28 mouse cellular contexts compared by ENCODE assay signal in genomic region chr5:34578038-34578655, GRCm38 (mm10). TPM values are rescaled to one million over a fixed set of nuclear protein-coding genes. Genes with fewer than 3 reads are reported as not detected.
DNase-seq lines count a peak whose midpoint lies in the region; ATAC-seq lines count a peak whose summit lies in the region.
"Had no signal": no experiment of that assay in that cellular context is flagged by ENCODE, and none has a peak within 500 bp of the region (broad histone marks: within the 10 kb centered on the region; RNA-seq: fewer than 3 reads in every experiment).

No protein-coding gene starts in this region.

- no peak overlapping the region for H3K4me3 ChIP-seq in heart, embryonic 12.5 days
- peak overlapping the region; percentile 3; the same call in 1 of the 2 replicates for H3K4me3 ChIP-seq in liver, embryonic 12.5 days
- no peak overlapping the region for H3K4me3 ChIP-seq in intestine, embryonic 16.5 days (ENCODE audit: low read length)
- H3K4me3 ChIP-seq: hindbrain, embryonic 10.5 days; limb, embryonic 10.5 days; limb, embryonic 15.5 days; lung, embryonic 15.5 days; midbrain, embryonic 10.5 days; stomach, embryonic 15.5 days had no signal

- 96% methylated on average over 7 of the region's 7 CpGs for WGBS in heart, embryonic 12.5 days
- WGBS in liver, embryonic 12.5 days (ENCODE audit: insufficient replicate concordance): 90% methylated on average over 7 of the region's 7 CpGs
- 94% methylated on average over 7 of the region's 7 CpGs for WGBS in intestine, embryonic 16.5 days

- H3K4me1 ChIP-seq in heart, embryonic 12.5 days (replicated peaks): peaks cover 24% of the 10 kb centered on the region
- H3K4me1 ChIP-seq in liver, embryonic 12.5 days: peaks cover 80% of the 10 kb centered on the region
- H3K4me1 ChIP-seq in intestine, embryonic 16.5 days (ENCODE audit: control insufficient read depth, insufficient read depth, low read length): peaks cover 18% of the 10 kb centered on the region

- no peak overlapping the region for H3K9ac ChIP-seq in heart, embryonic 12.5 days
- peak overlapping the region; percentile 52; the same call in 1 of the 2 replicates for H3K9ac ChIP-seq in liver, embryonic 12.5 days
- no peak overlapping the region for H3K9ac ChIP-seq in intestine, embryonic 16.5 days (ENCODE audit: low read depth, low read length)
- H3K9ac ChIP-seq: limb, embryonic 15.5 days; lung, embryonic 15.5 days; stomach, embryonic 15.5 days had no signal

- no peak for ATAC-seq in heart, embryonic 12.5 days (ENCODE audit: insufficient number of reproducible peaks, low FRiP score)
- no peak for ATAC-seq in liver, embryonic 12.5 days
- no peak for ATAC-seq in activated CD4-positive, CD25-positive, alpha-beta regulatory T cell, adult 4 months
- ATAC-seq in intestine, embryonic 16.5 days: no peak
- ATAC-seq: forebrain, embryonic 14.5 days; hindbrain, embryonic 16.5 days; midbrain, embryonic 16.5 days had no signal

- no peaks in the 10 kb centered on the region for H3K27me3 ChIP-seq in heart, embryonic 12.5 days (replicated peaks)
- H3K27me3 ChIP-seq in liver, embryonic 12.5 days (replicated peaks): no peaks in the 10 kb centered on the region
- no peaks in the 10 kb centered on the region for H3K27me3 ChIP-seq in intestine, embryonic 16.5 days (replicated peaks; ENCODE audit: control insufficient read depth, insufficient read depth, low read length)
- H3K27me3 ChIP-seq: limb, embryonic 15.5 days; lung, embryonic 15.5 days; stomach, embryonic 15.5 days had no signal

- no peak overlapping the region for H3K27ac ChIP-seq in heart, embryonic 12.5 days (ENCODE audit: poor library complexity, severe bottlenecking)
- peak overlapping the region; percentile 80 for H3K27ac ChIP-seq in liver, embryonic 12.5 days
- H3K27ac ChIP-seq in intestine, embryonic 16.5 days (ENCODE audit: low read length): no peak overlapping the region
- H3K27ac ChIP-seq: hindbrain, embryonic 10.5 days; limb, embryonic 10.5 days; limb, embryonic 15.5 days; lung, embryonic 15.5 days; midbrain, embryonic 10.5 days; stomach, embryonic 15.5 days had no signal

- no peak for DNase-seq in heart, postnatal 14 days
- no peak for DNase-seq in liver
- DNase-seq in induced T-regulatory cell, adult 2 months (ENCODE audit: low read depth): peak; percentile 14
- no peak for DNase-seq in adrenal gland, postnatal 25 days
- DNase-seq: adrenal gland, postnatal 10 days; cerebellum, adult 11 months; cerebellum, adult 9-10 months; cerebellum, postnatal 36 days; gastrocnemius, postnatal 25 days; heart, postnatal 10 days; kidney, adult 11 months; kidney, postnatal 10 days; layer of hippocampus, postnatal 36 days; right cerebral cortex, postnatal 25 days had no signal

- H3K4me2 ChIP-seq in heart, embryonic 12.5 days: 0 out of 2 replicates have a peak overlapping the region, but pooled peaks have one; percentile 3
- H3K4me2 ChIP-seq in liver, embryonic 12.5 days: peak overlapping the region; percentile 31
- H3K4me2 ChIP-seq in intestine, embryonic 16.5 days (ENCODE audit: low read depth, low read length): no peak overlapping the region
- H3K4me2 ChIP-seq: heart, embryonic 11.5 days; limb, embryonic 15.5 days; lung, embryonic 15.5 days; stomach, embryonic 15.5 days had no signal

- intact Hi-C loops in heart, postnatal 14 days (cut with DNase I): loop anchor here (5.0 kb wide), 1 partner anchor 34 kb away; no protein-coding TSS in a partner anchor

- no peaks in the 10 kb centered on the region for H3K9me3 ChIP-seq in heart, embryonic 12.5 days (replicated peaks)
- no peaks in the 10 kb centered on the region for H3K9me3 ChIP-seq in liver, embryonic 12.5 days (replicated peaks)
- no peaks in the 10 kb centered on the region for H3K9me3 ChIP-seq in intestine, embryonic 16.5 days (ENCODE audit: control insufficient read depth, low read length)
- H3K9me3 ChIP-seq: hindbrain, embryonic 10.5 days; limb, embryonic 10.5 days; limb, embryonic 15.5 days; lung, embryonic 15.5 days; midbrain, embryonic 10.5 days; stomach, embryonic 15.5 days had no signal

- peaks cover 8% of the 10 kb centered on the region; the same call in 1 of the 2 replicates for H3K36me3 ChIP-seq in heart, embryonic 12.5 days
- peaks cover 33% of the 10 kb centered on the region for H3K36me3 ChIP-seq in liver, embryonic 12.5 days
- H3K36me3 ChIP-seq in intestine, embryonic 16.5 days (ENCODE audit: control insufficient read depth, insufficient read depth, low read length): no peaks in the 10 kb centered on the region
- H3K36me3 ChIP-seq: stomach, embryonic 15.5 days had no signal

RNA-seq across cellular contexts. Expression of gene Add1, which starts 4.7 kb away (rescaled TPM):
- 188 and 189 TPM in 2 replicates for polyA plus RNA-seq in heart, embryonic 12.5 days (2016; fragmentation: Nextera tagmentation; extraction: Ambion mirVana)
- 100 to 1,000 TPM; 149 to 154 TPM for total RNA-seq in heart, postnatal 14 days (2021)
- 164 and 166 TPM in 2 replicates for polyA plus RNA-seq in liver, embryonic 12.5 days (2016; fragmentation: Nextera tagmentation; extraction: Ambion mirVana)
- polyA plus RNA-seq in activated CD4-positive, CD25-positive, alpha-beta regulatory T cell, adult 4 months (2017; shearing (Covaris generic)): 100 to 1,000 TPM in 1 of 2 experiments, 10 to 100 TPM in 1; 98.4 to 118 TPM
- polyA plus RNA-seq in intestine, embryonic 16.5 days (2015; fragmentation: Nextera tagmentation; extraction: Ambion mirVana): 138 and 143 TPM in 2 replicates
- 139 and 181 TPM in 2 replicates for total RNA-seq in adrenal gland, postnatal 25 days (2021)

RNA-seq across cellular contexts. Expression of gene Sh3bp2, which starts 52.5 kb away (rescaled TPM):
- polyA plus RNA-seq in heart, embryonic 12.5 days (2016; fragmentation: Nextera tagmentation; extraction: Ambion mirVana): 3.0 and 6.4 TPM in 2 replicates
- total RNA-seq in heart, postnatal 14 days (2021): 1 to 10 TPM; 3.8 to 4.6 TPM
- 4.0 and 5.0 TPM in 2 replicates for polyA plus RNA-seq in liver, embryonic 12.5 days (2016; fragmentation: Nextera tagmentation; extraction: Ambion mirVana)
- 1 to 10 TPM; 4.0 to 9.6 TPM for polyA plus RNA-seq in activated CD4-positive, CD25-positive, alpha-beta regulatory T cell, adult 4 months (2017; shearing (Covaris generic))
- polyA plus RNA-seq in intestine, embryonic 16.5 days (2015; fragmentation: Nextera tagmentation; extraction: Ambion mirVana): 3.4 and 3.7 TPM in 2 replicates
- 16.6 and 19.9 TPM in 2 replicates for total RNA-seq in adrenal gland, postnatal 25 days (2021)

RNA-seq across cellular contexts. Expression of gene Mfsd10, which starts 58.9 kb away (rescaled TPM):
- polyA plus RNA-seq in heart, embryonic 12.5 days (2016; fragmentation: Nextera tagmentation; extraction: Ambion mirVana): 72.2 and 76.5 TPM in 2 replicates
- 10 to 100 TPM; 13.6 to 17.1 TPM for total RNA-seq in heart, postnatal 14 days (2021)
- polyA plus RNA-seq in liver, embryonic 12.5 days (2016; fragmentation: Nextera tagmentation; extraction: Ambion mirVana): 66.8 and 77.4 TPM in 2 replicates
- 10 to 100 TPM; 70.0 to 77.6 TPM for polyA plus RNA-seq in activated CD4-positive, CD25-positive, alpha-beta regulatory T cell, adult 4 months (2017; shearing (Covaris generic))
- 116 and 118 TPM in 2 replicates for polyA plus RNA-seq in intestine, embryonic 16.5 days (2015; fragmentation: Nextera tagmentation; extraction: Ambion mirVana)
- 39.1 and 40.4 TPM in 2 replicates for total RNA-seq in adrenal gland, postnatal 25 days (2021)
